Mouse (Mus musculus): ENCODE measurements at regions not wholly inside any gene's neighbourhood (a gene's known extent, or its start where the extent isn't known, plus 50 kb on each side); places are given as distances from the start of the nearest gene placed in this dataset.

DNA sequence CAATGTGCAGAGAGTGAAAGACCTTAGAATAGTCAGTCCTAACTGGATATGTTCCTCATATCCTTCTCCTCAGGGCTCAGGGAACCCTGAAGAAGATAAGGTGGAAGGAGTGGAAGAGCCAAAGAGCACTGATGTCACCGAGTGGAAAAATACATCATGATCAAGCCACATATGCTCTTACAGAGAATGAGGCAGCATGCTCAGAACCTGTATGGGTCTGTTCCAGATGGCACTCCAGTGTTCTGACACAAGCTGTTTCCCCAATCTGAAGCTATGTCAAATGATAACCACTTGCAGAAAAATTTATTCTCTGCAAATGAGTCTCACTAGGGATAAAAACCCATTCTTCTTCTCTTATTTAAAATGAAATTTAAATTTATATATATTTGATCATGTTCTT, 572.6 kb upstream of the Robo2 start:
- DNase-seq (ENCODE audit: low spot score): no peak

GRCm38 (mm10) chr16:74966099-74966498, 554.5 kb upstream of the Robo2 start:
- DNase-seq (ENCODE audit: low spot score): no peak

- DNase-seq (ENCODE audit: low spot score): no peak
These were observed 518.1 kb upstream of the Robo2 start for GRCm38 (mm10) chr16:74929739-74930138.

- peak; percentile 3 for DNase-seq (ENCODE audit: low spot score)
These were observed 489.2 kb upstream of the Robo2 start for GRCm38 (mm10) chr16:74900835-74901234.

- no peak for DNase-seq (ENCODE audit: low spot score)
These were observed 476.1 kb upstream of the Robo2 start for GRCm38 (mm10) chr16:74887724-74888123.

DNA sequence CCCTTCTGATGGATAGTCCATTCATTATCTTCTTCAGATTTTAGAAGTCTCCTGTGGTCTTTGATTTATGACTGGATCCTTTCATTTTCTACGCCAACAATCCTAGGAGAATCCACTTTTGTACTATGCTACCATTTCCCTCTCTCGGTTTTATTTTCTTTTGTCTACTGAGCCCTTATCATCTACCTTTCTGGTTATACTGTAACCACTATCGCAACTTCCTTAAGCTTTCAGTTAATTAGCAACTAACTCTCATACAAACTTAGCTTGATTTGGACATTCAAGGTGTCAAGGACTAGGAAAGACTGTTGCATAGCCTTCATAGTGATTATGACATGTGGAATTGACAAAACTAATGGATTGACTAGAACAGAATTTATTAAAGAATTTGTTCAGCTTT, 467.0 kb upstream of the Robo2 start:
- no peak for DNase-seq (ENCODE audit: low spot score)

GRCm38 (mm10) chr16:74873756-74874155, 462.1 kb upstream of the Robo2 start:
- no peak for DNase-seq (ENCODE audit: low spot score)

DNA sequence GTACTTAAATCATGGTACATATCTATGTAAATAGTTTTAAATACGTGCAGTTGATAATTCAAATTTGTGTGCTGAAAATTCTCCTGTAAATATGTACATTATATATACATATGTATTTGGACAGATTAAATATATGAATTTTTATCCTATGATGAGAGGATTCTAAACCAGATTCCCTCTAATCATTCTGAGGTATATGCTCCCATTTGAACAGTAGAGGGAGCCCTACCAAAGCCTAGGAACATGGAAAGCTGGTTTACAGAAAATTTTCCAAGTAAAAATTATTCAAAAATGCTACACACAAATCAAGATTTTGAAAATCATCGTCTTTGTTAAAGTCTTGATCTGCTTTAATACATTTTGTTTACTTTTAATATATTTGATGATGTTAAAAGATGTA, 446.1 kb upstream of the Robo2 start:
- DNase-seq (ENCODE audit: low spot score): no peak

DNA sequence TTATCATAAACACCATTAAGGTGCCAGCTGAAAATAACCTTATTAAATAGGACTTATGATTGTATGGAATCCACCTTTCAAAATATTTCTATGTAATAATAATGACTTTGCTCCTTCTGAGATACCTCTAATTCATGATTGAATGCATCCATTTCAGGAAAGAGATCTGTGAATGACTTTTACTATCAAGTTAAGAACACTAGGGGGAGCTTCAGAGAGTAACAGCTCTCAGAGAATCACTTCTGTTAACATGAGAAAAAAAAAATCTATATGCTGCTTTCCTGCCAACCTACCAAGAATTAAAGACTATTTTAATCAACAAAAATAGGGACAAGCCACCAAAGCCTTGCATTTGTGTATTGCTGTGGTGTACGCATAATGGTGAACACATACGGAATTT, 428.4 kb upstream of the Robo2 start:
- no peak for DNase-seq (ENCODE audit: low spot score)

- no peak for DNase-seq (ENCODE audit: low spot score)
These were observed 402.8 kb upstream of the Robo2 start for GRCm38 (mm10) chr16:74814386-74814785.

DNA sequence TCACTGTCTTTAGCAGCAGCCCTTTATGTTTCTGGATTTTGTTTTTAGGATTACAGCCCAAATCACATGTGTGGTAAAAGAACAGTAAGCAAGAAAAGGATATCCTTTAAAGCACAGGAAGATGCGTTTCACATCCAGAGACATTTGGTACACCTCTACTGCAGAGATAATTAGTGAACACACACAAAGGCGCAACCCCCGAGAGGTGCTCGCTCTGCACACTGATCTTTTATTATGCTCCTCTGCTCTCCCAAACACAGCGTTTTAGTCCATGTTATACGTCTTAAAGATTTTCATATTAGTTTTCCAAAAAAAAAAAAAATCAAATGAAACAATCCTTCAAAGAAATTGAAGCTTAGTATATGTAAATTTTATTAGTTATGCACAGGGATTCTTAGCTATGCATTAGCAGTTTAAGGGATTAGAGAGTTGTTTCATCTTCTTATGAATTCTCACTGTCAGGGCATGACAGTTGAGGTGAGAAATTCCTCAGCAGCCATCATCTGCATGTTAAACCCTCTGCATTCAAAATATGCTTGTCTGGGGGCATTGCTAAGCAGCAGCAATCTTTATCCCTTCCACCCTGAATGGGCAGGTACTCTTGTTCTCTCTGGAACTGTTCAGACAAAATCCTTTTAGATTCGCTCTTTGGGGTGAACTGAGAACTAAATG, 397.7 kb upstream of the Robo2 start:
- no peak for DNase-seq (ENCODE audit: low spot score)

GRCm38 (mm10) chr16:74806775-74807174, 395.1 kb upstream of the Robo2 start:
- no peak for DNase-seq (ENCODE audit: low spot score)

DNA sequence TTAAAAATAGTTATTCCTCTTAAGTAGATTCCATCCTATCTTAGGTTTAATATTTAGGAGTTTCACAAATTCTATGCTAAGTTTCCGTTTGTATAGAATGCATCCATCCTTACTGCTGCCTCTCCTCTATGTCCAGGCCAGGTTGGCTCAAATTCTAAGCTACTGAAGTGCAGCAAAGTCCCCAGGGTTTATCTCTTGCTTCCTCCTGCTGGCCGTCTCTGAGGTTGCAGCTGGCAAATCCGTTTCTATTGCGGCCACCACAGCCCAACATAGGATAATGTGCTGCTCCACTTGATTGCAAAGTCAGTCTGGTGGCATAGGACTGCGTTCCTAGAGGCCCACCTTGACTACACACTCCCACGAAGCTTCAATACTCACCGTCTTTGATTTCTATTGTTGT, 389.7 kb upstream of the Robo2 start:
- DNase-seq (ENCODE audit: low spot score): peak; percentile 40

- no peak for DNase-seq (ENCODE audit: low spot score)
These were observed 384.7 kb upstream of the Robo2 start for GRCm38 (mm10) chr16:74796303-74796653.

- no peak for DNase-seq (ENCODE audit: low spot score)
These were observed 384.0 kb upstream of the Robo2 start for GRCm38 (mm10) chr16:74795360-74796302.

DNA sequence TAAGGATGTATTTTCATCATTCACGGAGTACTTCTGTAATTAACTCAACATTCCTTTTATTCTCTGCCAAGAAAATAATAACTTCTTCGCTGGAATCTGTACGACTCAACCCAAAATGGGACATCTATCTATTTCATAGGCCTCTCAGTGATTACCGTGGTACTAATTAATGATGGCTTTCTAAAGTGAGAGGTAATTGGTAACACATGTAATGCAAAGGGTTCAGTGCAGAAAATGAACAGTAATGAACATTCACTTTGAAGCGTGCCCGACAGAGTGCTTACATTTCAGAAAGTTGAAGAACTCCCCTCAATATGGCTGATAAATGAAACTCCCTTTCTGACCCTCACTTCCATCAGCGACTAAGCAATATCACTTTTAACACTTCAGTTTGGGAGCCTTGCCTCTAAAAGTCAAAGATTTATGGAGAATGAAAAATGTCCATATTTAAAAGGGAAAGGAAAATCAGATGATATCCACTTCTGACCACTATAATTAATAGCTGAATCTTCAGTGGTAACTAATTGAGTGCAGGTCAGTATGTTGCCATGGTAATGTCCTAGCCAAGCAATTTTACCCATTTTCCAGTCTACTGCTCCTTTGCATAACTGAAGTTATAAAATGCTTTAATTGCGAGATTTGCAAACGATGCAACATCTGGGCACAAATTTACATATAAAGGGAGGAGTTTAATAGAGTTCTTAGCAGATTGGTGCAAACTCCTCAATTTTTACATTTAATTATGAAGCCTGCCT, 373.9 kb upstream of the Robo2 start:
- DNase-seq (ENCODE audit: low spot score): no peak

GRCm38 (mm10) chr16:74780388-74780787, 368.8 kb upstream of the Robo2 start:
- no peak for DNase-seq (ENCODE audit: low spot score)

DNA sequence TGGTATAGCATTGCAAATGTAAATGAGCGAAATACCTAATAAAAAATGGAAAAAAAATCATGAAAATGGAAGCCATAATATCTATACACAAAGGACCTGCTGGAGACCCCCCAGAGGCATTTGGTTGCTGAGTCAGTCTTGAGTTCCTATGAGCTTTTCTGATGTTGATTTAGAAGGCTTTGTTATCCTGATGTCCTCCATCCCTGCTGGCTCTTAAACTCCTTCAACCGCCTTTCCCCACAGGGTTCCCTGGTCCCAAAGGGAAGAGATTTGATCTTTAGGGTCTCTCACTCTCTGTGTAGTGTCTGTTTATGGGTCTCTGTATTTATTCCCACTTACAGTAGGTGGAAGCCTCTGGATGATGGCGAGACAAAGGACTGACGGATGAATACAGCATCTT, 356.6 kb upstream of the Robo2 start:
- no peak for DNase-seq (ENCODE audit: low spot score)

- no peak for DNase-seq (ENCODE audit: low spot score)
These were observed 345.2 kb upstream of the Robo2 start for GRCm38 (mm10) chr16:74756720-74757345.

DNA sequence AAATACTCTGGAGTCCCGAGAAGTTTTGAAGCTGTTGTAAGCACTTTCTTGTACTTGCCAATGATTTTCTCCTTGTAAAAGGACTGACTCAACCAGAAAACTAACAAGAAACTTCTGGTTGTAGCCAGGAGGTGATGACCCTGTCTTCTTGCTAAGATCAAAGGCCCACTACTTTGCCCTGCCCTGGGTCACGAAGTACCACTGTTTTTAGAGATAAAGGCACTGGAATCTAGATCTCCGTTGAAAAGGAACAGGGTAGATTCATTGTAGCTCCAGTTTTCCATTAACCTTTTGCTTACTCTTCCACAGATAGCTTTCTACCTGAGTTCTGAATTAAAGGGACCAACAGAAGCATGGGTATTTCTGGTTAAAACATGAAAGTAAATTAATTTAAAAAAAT, 339.3 kb upstream of the Robo2 start:
- no peak for DNase-seq (ENCODE audit: low spot score)

DNA sequence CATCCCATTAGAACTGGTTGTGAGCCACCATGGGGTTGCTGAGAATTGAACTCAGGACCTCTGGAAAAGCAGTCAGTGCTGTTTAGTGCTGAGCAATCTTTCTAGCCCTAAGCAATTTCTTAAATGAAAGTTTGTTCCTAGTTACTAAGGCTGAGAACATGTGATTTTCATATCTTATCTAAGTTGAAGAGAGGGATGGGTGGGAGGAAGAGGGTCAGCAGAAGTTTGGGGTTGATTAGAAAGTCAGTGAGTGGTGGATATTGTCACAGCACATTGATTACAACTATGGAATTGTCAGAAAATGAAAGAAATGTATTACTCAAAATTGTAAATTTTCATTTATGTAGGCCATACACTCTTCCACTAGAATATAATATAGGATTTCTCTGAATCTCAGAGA, 337.4 kb upstream of the Robo2 start:
- DNase-seq (ENCODE audit: low spot score): no peak

DNA sequence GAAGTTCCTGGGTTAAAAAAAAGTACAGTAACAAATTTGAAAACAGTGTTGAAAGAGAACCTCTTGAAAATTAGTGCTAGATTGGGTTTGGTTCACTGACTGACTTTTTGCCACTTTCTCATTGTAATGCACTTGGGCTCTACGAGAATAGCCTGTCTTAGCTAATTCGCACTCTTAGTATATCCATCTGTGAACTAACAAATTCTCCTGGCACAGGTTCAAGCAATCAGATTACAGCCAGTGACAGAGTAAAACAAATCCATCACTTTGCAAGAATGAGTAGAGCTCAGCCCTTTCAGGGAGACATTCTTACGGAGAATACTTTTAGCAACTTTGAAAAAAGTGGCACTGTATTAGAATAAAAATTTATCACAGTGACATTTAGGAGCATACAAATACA, 331.9 kb upstream of the Robo2 start:
- DNase-seq (ENCODE audit: low spot score): no peak
